Mouse (Mus musculus): ENCODE measurements around the gene Hivep1. TPM values are rescaled to one million over a fixed set of nuclear protein-coding genes. Genes with fewer than 3 reads are reported as not detected.
A peak's percentile ranks its signal among the peaks of the same experiment; 100 is the strongest.

Hivep1 gene
- total and polyA plus RNA-seq, 3 experiments = 5.6 to 31.0 (median 8.8) TPM

GRCm38 (mm10) chr13:42048991-42049773 is 2.6 kb upstream of the Hivep1 start:
- no peak for ATAC-seq (ENCODE audit: extremely low read depth, insufficient number of reproducible peaks, low FRiP score, poor library complexity, severe bottlenecking)

GRCm38 (mm10) chr13:42049774-42050125 is 2.1 kb upstream of the Hivep1 start:
- Histone ChIP-seq H3K27me3 (ENCODE audit: insufficient read depth, low read length) (peaks cover 19% of the 10 kb centered on the region), H3K4me1 (ENCODE audit: insufficient read depth, low read depth, low read length) (peaks cover 32% of the 10 kb centered on the region), H3K9me3 (replicated peaks) (no peaks in the 10 kb centered on the region), H3K4me3 (ENCODE audit: low read depth, low read length) (peak overlapping the region; percentile 82), H3K36me3 (replicated peaks) (peaks cover 3% of the 10 kb centered on the region)
- TF ChIP-seq GATA1 (IDR thresholded peaks at IDR 0.05; ENCODE audit: borderline replicate concordance, low read length) (no peak), CTCF (IDR thresholded peaks at IDR 0.05; ENCODE audit: low read depth, low read length) (no peak), TAL1 (conservative IDR thresholded peaks at IDR 0.05; ENCODE audit: low read depth, low read length) (no peak), POLR2AphosphoS5 (IDR thresholded peaks at IDR 0.05; ENCODE audit: insufficient replicate concordance, low read depth, low read length) (no peak), GATA2 (IDR thresholded peaks at IDR 0.05; ENCODE audit: borderline replicate concordance, low read depth, low read length) (no peak)
- ATAC-seq (ENCODE audit: extremely low read depth, insufficient number of reproducible peaks, low FRiP score, poor library complexity, severe bottlenecking) (no peak), DNase-seq (ENCODE audit: low spot score) (no peak)

More at GRCm38 (mm10) chr13:42048991-42049773, 2.6 kb upstream of the Hivep1 start:
- H3K36me3 ChIP-seq (replicated peaks) = no peaks in the 10 kb centered on the region
- no peaks in the 10 kb centered on the region for H3K9me3 ChIP-seq (replicated peaks)
- H3K27me3 ChIP-seq (ENCODE audit: insufficient read depth, low read length) = peaks cover 25% of the 10 kb centered on the region
- peak overlapping the region; percentile 82 for H3K4me3 ChIP-seq (ENCODE audit: low read depth, low read length)
- TF ChIP-seq GATA2 (IDR thresholded peaks at IDR 0.05; ENCODE audit: borderline replicate concordance, low read depth, low read length) (no peak), POLR2AphosphoS5 (IDR thresholded peaks at IDR 0.05; ENCODE audit: insufficient replicate concordance, low read depth, low read length) (no peak), TAL1 (conservative IDR thresholded peaks at IDR 0.05; ENCODE audit: low read depth, low read length) (no peak), CTCF (IDR thresholded peaks at IDR 0.05; ENCODE audit: low read depth, low read length) (no peak), GATA1 (IDR thresholded peaks at IDR 0.05; ENCODE audit: borderline replicate concordance, low read length) (no peak)
- DNase-seq (ENCODE audit: low spot score) = peak; percentile 52
- peaks cover 27% of the 10 kb centered on the region for H3K4me1 ChIP-seq (ENCODE audit: insufficient read depth, low read depth, low read length)

GRCm38 (mm10) chr13:42050160-42050559 is 1.7 kb upstream of the Hivep1 start:
- Histone ChIP-seq H3K9me3 (replicated peaks) (no peaks in the 10 kb centered on the region), H3K36me3 (replicated peaks) (peaks cover 7% of the 10 kb centered on the region), H3K4me1 (ENCODE audit: insufficient read depth, low read depth, low read length) (peaks cover 36% of the 10 kb centered on the region), H3K4me3 (ENCODE audit: low read depth, low read length) (peak overlapping the region; percentile 82), H3K27me3 (ENCODE audit: insufficient read depth, low read length) (peaks cover 17% of the 10 kb centered on the region)
- DNase-seq (ENCODE audit: low spot score) (no peak), ATAC-seq (ENCODE audit: extremely low read depth, insufficient number of reproducible peaks, low FRiP score, poor library complexity, severe bottlenecking) (no peak)
- TF ChIP-seq GATA1 (IDR thresholded peaks at IDR 0.05; ENCODE audit: borderline replicate concordance, low read length) = no peak
- TF ChIP-seq GATA2 (IDR thresholded peaks at IDR 0.05; ENCODE audit: borderline replicate concordance, low read depth, low read length) = no peak
- TF ChIP-seq TAL1 (conservative IDR thresholded peaks at IDR 0.05; ENCODE audit: low read depth, low read length) = no peak
- TF ChIP-seq CTCF (IDR thresholded peaks at IDR 0.05; ENCODE audit: low read depth, low read length) = no peak
- TF ChIP-seq POLR2AphosphoS5 (IDR thresholded peaks at IDR 0.05; ENCODE audit: insufficient replicate concordance, low read depth, low read length) = no peak

GRCm38 (mm10) chr13:42050880-42051201 is 980 bp upstream of the Hivep1 start:
- TF ChIP-seq GATA2 (IDR thresholded peaks at IDR 0.05; ENCODE audit: borderline replicate concordance, low read depth, low read length) = no peak
- H3K4me3 ChIP-seq (ENCODE audit: low read depth, low read length) = peak overlapping the region; percentile 72
- DNase-seq (ENCODE audit: low spot score) = no peak
- H3K36me3 ChIP-seq (replicated peaks) = peaks cover 14% of the 10 kb centered on the region
- no peaks in the 10 kb centered on the region for H3K9me3 ChIP-seq (replicated peaks)
- H3K4me1 ChIP-seq (ENCODE audit: insufficient read depth, low read depth, low read length) = peaks cover 41% of the 10 kb centered on the region
- no peak for ATAC-seq (ENCODE audit: extremely low read depth, insufficient number of reproducible peaks, low FRiP score, poor library complexity, severe bottlenecking)
- peaks cover 17% of the 10 kb centered on the region for H3K27me3 ChIP-seq (ENCODE audit: insufficient read depth, low read length)

DNA sequence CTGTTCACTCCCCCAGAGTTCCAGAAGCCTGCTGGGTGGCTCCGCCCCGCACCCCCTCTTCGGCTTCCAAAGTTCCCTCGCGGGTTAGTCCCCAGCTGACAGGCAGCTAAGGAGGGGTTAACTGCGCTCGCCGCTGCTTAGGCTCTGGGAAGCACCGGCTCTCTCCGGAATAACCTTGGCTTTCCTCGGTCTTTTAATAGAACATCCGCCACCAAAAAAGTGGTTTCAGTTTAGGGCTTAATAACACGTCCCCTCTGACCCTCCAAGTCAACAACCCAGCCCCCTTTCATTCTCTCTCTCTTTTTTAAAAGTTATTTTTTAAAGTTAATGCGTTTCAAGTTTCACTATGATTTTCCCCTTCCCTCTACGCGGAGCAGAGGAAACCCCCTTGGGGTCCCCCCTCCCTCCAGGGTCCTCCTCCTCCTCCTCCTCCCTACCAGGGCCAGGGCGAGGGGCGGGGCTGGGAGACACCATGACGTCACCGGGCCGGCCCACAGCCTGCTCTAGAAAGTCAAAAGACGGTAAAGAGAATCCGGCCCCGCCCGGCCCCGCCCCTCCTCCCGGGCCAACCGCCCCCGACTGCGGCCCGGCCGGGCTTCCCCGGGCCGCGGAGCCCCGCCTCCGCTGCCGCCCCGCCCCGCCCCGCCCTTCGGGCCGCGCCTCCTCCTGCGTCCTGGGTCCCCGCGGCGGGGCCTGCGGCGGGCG is 467 bp upstream of the Hivep1 start:
- Histone ChIP-seq H3K9me3 (replicated peaks) (no peaks in the 10 kb centered on the region), H3K4me1 (ENCODE audit: insufficient read depth, low read depth, low read length) (peaks cover 43% of the 10 kb centered on the region), H3K36me3 (replicated peaks) (peaks cover 18% of the 10 kb centered on the region), H3K27me3 (ENCODE audit: insufficient read depth, low read length) (peaks cover 14% of the 10 kb centered on the region), H3K4me3 (ENCODE audit: low read depth, low read length) (peak overlapping the region; percentile 72)
- peak; percentile 66 for ATAC-seq (ENCODE audit: extremely low read depth, insufficient number of reproducible peaks, low FRiP score, poor library complexity, severe bottlenecking)
- TF ChIP-seq GATA2 (IDR thresholded peaks at IDR 0.05; ENCODE audit: borderline replicate concordance, low read depth, low read length) (no peak), TAL1 (conservative IDR thresholded peaks at IDR 0.05; ENCODE audit: low read depth, low read length) (no peak), POLR2AphosphoS5 (IDR thresholded peaks at IDR 0.05; ENCODE audit: insufficient replicate concordance, low read depth, low read length) (no peak), CTCF (IDR thresholded peaks at IDR 0.05; ENCODE audit: low read depth, low read length) (no peak), GATA1 (IDR thresholded peaks at IDR 0.05; ENCODE audit: borderline replicate concordance, low read length) (no peak)
- DNase-seq (ENCODE audit: low spot score) = peak; percentile 83

- DNase-seq (ENCODE audit: low spot score) (peak; percentile 51), ATAC-seq (ENCODE audit: extremely low read depth, insufficient number of reproducible peaks, low FRiP score, poor library complexity, severe bottlenecking) (peak; percentile 30)
- H3K27me3 ChIP-seq (ENCODE audit: insufficient read depth, low read length) = peaks cover 1% of the 10 kb centered on the region
- TF ChIP-seq GATA1 (IDR thresholded peaks at IDR 0.05; ENCODE audit: borderline replicate concordance, low read length) (no peak), POLR2AphosphoS5 (IDR thresholded peaks at IDR 0.05; ENCODE audit: insufficient replicate concordance, low read depth, low read length) (no peak), CTCF (IDR thresholded peaks at IDR 0.05; ENCODE audit: low read depth, low read length) (no peak), TAL1 (conservative IDR thresholded peaks at IDR 0.05; ENCODE audit: low read depth, low read length) (no peak), GATA2 (IDR thresholded peaks at IDR 0.05; ENCODE audit: borderline replicate concordance, low read depth, low read length) (no peak)
- peaks cover 46% of the 10 kb centered on the region for H3K4me1 ChIP-seq (ENCODE audit: insufficient read depth, low read depth, low read length)
- no peaks in the 10 kb centered on the region for H3K9me3 ChIP-seq (replicated peaks)
- peak overlapping the region; percentile 90 for H3K4me3 ChIP-seq (ENCODE audit: low read depth, low read length)
- H3K36me3 ChIP-seq (replicated peaks) = peaks cover 28% of the 10 kb centered on the region
Measured at GRCm38 (mm10) chr13:42052696-42053541, 1.1 kb downstream of the Hivep1 start.

All from G1E (cell line).